Mouse (Mus musculus): ENCODE measurements around the gene Gm48552.

Gm48552 gene

DNA sequence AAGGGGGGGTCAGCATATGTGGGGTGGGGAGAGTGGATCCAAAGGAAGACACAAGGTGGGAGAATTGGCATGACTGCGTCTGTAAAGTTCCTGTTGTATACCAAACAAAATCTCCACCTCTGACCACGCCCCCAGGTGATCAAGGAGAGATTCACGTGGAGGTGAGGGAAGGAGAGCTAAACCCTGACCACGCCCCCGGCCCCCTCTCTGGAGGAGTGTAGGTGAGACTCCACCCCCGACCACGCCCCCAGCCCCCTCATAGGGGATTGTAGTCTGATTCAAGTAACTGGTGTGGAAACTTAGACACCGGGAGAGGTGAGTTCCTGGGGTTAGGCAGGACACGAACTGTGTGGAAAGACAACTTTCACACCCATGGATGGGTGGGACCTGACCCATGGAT, 15.3 kb downstream of the Gm48552 start:
- CTCF ChIA-PET: interaction anchor here (0.9 kb wide), 1 partner anchor 21 kb away, joined by 4 read pairs; no protein-coding TSS in a partner anchor

GRCm38 (mm10) chr10:81404720-81405119, 15.9 kb downstream of the Gm48552 start:
- CTCF ChIA-PET: interaction anchor here (0.6 to 1.3 kb wide), 5 partner anchors 9 to 115 kb away, joined by 3 to 22 read pairs (median 4); no protein-coding TSS in a partner anchor

- CTCF ChIA-PET: interaction anchor here (0.8 to 1.3 kb wide), 2 partner anchors 10 to 116 kb away, joined by 4 to 22 read pairs; no protein-coding TSS in a partner anchor
Observed at GRCm38 (mm10) chr10:81405588-81406201, 16.9 kb downstream of the Gm48552 start.

DNA sequence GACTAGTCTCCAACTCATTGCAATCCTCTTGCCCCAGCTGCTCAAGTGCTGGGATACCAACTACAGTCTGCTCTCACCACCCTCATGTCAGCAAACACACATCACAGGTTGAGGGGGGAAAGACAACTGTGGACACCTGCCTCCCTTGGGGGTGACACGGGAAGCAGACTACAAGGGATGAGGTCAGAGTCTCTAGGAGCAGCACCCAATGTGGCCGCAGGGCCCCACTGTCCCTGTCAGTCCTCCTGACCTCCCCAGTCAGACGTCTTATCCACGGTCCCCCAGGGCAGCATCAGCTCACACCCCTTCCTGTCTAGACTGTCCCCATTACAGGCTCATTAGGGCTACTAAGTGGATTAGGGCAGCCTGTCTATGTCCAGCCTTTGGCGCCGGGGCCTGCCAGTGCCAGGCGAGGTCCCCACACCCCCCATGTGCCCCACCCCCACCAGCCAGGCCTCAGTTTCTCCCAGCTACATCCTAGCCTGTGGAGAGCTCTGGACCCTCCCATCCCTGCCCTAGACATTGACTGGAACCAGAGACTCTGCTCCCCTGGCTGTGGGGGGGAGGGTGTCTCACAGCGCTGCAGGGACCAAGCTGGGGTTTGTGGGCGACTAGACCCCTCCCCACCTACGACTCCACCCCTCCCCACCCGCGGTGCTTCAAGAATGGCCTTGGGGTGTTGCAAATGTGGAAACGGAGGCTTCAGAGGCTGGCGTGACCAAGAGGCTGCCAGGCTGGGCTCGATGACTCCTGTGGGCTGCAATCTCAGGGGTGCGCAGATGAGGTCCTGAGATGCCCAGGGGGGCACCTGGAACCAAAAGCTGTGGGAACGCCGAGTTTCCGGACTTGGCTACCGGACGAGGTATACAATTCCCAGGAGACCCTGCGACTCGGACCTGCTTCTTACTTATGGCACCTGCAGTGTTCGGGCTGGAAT, 18.0 kb downstream of the Gm48552 start:
- CTCF ChIA-PET: interaction anchor here (0.6 to 0.7 kb wide), 2 partner anchors 11 to 938 kb away, joined by 3 read pairs; no protein-coding TSS in a partner anchor

DNA sequence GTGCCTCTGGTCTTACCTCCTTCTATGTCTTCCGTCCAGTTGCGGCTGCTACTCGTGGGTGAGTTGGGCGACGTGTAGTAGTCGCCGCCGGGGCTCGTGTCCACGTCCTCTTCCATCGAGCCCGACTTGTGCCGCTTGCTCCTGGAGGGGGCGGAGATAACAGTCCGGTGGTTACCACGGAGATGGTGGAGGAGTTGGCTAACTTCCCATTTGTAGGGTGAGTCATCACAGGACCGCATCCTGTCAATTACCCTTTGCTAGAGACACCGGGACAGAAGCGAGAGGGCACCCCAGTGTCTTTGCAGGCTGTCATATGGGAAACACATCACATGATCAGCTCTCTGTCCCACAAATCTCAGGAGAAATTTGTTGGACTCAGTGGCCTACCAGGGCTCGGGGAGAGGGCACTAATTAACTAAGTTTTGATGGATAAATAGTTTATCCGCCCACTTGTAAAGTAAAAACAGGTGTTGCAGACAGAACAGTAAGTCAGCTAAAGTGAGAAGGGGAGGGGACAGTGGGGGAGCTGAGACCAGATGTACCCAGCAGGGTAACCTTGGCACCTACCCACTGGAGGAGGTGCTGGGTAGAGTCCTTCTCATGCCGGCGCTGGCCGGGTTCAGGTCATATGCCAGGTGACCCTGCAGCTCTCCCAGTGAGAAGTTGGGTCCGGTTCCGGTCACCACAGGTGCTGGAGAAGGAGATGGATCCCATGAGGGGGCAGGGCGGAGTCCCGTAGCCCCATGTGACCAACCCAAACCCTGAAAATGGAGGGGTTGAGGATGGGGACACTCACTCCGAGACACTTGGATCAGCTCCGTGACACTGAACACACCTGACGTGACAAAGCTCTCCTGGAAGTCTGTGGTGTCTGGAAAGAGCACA, 19.0 kb downstream of the Gm48552 start:
- CTCF ChIA-PET: interaction anchor here (0.5 to 0.7 kb wide), 2 partner anchors 12 to 661 kb away, joined by 3 read pairs; no protein-coding TSS in a partner anchor

DNA sequence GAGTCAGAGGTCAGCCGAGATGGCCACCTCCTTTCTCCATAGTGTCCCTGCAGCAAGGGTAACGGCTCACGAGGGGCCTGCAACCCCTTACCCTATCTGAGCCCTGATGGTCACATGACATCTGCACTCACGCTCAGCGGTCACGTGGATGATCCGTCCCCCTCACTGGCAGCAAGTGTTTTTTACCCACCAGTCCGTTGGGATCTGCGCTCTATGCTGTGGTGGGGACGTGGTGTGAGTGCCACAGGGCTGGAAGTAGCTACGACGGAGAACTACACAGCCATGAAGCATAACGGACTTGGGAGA, 19.6 kb downstream of the Gm48552 start:
- CTCF ChIA-PET: no interaction called here

- CTCF ChIA-PET: interaction anchor here (0.6 kb wide), 1 partner anchor 13 kb away, joined by 3 read pairs; no protein-coding TSS in a partner anchor
Observed at GRCm38 (mm10) chr10:81408871-81409291, 20.1 kb downstream of the Gm48552 start.

DNA sequence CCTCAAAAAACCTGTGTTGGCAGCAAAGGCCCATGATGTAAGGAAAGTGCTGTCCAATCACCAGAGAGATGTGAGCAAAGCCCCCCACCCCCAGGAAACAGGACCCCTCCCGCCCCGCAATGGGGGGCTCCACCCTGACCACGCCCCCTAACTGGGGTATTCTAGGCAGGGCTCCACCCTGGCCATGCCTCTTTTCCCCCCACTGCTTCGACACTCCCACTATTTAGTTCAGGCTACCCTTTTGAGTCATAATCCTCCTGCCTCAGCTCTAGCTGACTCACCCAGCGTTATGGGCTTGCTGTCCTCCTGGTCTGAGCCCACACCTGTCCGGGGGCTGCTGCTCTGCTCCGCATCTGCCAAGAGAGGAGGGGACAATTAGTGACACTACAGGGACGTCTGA, 20.5 kb downstream of the Gm48552 start:
- CTCF ChIA-PET: interaction anchor here (0.6 kb wide), 1 partner anchor 13 kb away, joined by 3 read pairs; no protein-coding TSS in a partner anchor

GRCm38 (mm10) chr10:81410350-81410749, 21.5 kb downstream of the Gm48552 start:
- CTCF ChIA-PET: no interaction called here

DNA sequence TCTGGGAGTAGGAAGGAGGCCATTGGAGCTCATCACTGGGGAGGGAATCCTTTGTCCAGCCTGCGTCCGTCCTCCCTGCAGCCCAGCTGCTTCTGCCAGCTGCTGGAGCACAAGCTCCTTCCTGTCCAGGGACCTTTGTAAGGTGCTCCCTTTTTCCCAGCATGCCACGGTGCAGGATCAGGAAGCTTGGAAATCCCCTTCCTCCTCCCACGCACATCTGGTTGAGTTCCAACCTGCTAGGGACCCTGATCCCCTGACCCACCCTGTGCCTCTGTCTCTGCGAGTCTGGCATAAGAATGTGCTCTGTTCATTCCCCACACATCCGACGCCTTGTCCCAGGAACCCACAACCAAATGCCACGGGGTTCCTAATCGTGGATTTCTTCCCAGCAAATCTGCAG, 22.2 kb downstream of the Gm48552 start:
- CTCF ChIA-PET: no interaction called here

- CTCF ChIA-PET: interaction anchor here (0.7 kb wide), 1 partner anchor 10 kb away, joined by 3 read pairs; no protein-coding TSS in a partner anchor
Observed at GRCm38 (mm10) chr10:81411471-81412400, 22.9 kb downstream of the Gm48552 start.

GRCm38 (mm10) chr10:81412586-81413309, 23.9 kb downstream of the Gm48552 start:
- CTCF ChIA-PET: interaction anchor here (1.0 kb wide), 1 partner anchor 19 kb away, joined by 5 read pairs; no protein-coding TSS in a partner anchor

DNA sequence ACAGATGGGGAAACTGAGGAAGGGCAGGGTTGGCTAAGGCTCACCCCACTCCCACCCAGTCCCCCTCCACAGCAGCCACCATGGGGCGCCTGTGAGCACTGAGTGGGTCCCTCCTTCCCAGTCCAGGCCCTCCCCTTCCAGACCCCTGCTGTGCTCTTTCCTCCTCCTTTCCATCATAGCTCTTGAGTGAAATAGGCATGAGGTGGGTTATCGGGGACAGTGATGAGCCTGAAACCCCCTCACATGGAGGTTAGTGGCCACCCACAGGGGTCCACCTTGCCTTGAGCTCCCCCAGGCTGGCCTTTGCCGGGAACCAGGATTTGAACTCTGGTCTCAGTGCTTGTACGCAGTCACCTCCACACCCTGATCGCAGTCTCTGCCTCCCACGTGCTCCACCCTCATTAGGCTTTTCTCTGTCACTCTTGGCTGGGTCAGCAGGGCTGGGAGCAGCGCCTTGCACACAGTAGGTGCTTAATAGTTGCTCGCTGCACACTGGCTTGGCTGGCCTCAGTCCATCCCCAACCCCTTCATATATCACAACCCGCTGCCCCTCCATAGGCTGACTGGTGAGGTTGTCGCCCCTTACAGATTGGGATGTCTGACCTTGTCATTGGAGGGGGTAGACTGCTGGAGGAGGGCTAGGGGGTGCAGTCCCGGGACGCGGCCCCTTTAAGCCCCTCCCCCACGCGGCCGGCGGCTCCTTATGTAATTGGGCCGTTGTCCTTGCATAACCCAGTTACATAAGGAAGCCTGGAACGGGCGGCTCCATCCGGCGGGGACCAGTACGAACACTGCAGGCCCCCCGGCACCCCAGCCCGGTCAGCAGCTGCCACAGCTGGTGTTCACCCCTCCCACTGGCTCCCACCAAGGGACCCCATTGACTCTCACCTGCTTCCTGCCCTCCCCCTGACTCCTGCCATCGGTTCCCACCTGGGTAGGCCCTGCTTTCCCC, 24.8 kb downstream of the Gm48552 start:
- CTCF ChIA-PET: interaction anchor here (1.0 kb wide), 1 partner anchor 20 kb away, joined by 5 read pairs; no protein-coding TSS in a partner anchor

GRCm38 (mm10) chr10:81414682-81415081, 25.9 kb downstream of the Gm48552 start:
- CTCF ChIA-PET: no interaction called here

DNA sequence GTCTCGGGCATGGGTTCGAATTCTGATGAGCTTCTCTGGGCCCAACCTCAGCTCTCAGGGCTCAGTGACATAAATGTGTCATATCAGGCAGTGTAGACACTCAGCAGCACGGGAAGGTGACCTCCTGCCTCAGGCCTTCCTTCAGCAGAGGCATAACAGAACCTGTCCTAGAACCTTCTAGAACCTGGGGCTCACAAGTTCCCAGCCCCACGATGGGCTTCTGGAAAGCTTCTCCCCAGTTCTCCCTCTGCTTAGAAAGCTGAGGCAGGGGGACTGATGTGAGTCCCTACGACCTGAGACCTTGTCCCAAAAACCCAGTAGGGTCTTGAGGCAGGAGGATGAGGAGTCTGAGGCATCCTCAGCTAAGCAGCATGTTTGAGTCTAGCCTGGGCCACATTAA, 26.3 kb downstream of the Gm48552 start:
- CTCF ChIA-PET: interaction anchor here (0.6 kb wide), 1 partner anchor 170 kb away, joined by 3 read pairs; no protein-coding TSS in a partner anchor

GRCm38 (mm10) chr10:81415549-81416310, 26.9 kb downstream of the Gm48552 start:
- CTCF ChIA-PET: interaction anchor here (0.6 kb wide), 1 partner anchor 169 kb away, joined by 3 read pairs; no protein-coding TSS in a partner anchor

DNA sequence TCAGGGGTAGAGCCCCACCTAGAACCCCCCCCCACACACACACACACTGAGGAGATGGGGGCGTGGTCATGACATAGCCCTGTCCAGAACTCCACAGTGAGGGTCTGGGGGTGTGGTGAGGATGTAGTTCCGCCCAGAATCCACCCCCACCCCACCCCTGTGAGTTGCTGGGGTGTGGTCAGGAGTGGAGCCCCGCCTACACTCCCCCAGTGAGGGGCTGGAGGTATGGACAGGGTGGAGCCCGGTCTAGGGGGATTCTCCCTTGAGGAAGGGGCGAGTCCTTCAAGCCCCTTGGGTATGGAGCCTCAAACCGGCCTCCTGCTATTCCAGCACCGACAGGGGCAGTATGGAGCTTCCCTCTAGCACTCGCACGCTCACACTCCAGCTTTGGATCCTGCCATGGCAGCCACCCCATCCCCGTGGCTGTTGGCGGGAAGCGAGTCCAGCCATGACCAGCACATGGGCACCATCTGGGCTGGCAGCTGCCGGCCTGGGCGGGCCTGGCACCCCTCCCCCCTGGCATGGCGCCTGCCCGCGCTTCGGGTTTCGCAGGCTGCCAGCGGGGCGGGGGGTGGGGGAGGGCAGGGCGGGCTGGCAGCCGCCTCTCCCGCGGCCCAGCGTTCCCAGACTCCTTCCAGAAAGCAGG, 27.9 kb downstream of the Gm48552 start:
- CTCF ChIA-PET: interaction anchor here (0.6 to 0.7 kb wide), 2 partner anchors 138 to 450 kb away, joined by 3 to 7 read pairs; no protein-coding TSS in a partner anchor
